Mouse (Mus musculus) ovary, postnatal 10 days (tissue): ENCODE data around the gene Myh8.

ENCODE experiments used
- DNase-seq: peaks from one replicate; pipeline ENCODE4 v3.0.0; 2022; ENCODE audit warnings: low spot score

Gene Myh8

GRCm38 (mm10) chr11:67276601-67277174 lies at the start of gene Myh8:
Gene Myh8 (plus strand): TSS chr11:67277124.
- DNase-seq = peak; percentile 4

- DNase-seq = no peak
These were observed 48.2 kb upstream of the Myh8 start for GRCm38 (mm10) chr11:67228731-67229130.

GRCm38 (mm10) chr11:67229166-67229565 lies 47.8 kb upstream of the Myh8 start:
- DNase-seq = no peak

GRCm38 (mm10) chr11:67229946-67230345 lies 47.0 kb upstream of the Myh8 start:
- DNase-seq = no peak

- DNase-seq = peak; percentile 5
These were observed 41.1 kb upstream of the Myh8 start for GRCm38 (mm10) chr11:67235639-67236358.

- DNase-seq = no peak
These were observed 40.1 kb upstream of the Myh8 start for GRCm38 (mm10) chr11:67236799-67237198.

- no peak for DNase-seq
These were observed 39.3 kb upstream of the Myh8 start, which contains the start of gene Myh4 for GRCm38 (mm10) chr11:67237481-67238079. Gene Myh4 (plus strand): TSS chr11:67238029.

GRCm38 (mm10) chr11:67241051-67241450 lies 35.9 kb upstream of the Myh8 start:
- DNase-seq = no peak

GRCm38 (mm10) chr11:67253691-67254090 lies 23.2 kb upstream of the Myh8 start:
- DNase-seq = no peak

GRCm38 (mm10) chr11:67257048-67257447 lies 19.9 kb upstream of the Myh8 start:
- DNase-seq = no peak

GRCm38 (mm10) chr11:67260956-67261355 lies 16.0 kb upstream of the Myh8 start:
- DNase-seq = no peak

GRCm38 (mm10) chr11:67293440-67293839 lies 16.5 kb downstream of the Myh8 start:
- DNase-seq = no peak

- no peak for DNase-seq
These were observed 37.0 kb downstream of the Myh8 start for GRCm38 (mm10) chr11:67313733-67314452.

GRCm38 (mm10) chr11:67321358-67321757 lies 44.4 kb downstream of the Myh8 start, which contains the start of gene Myh13:
Gene Myh13 (plus strand): TSS chr11:67321658.
- DNase-seq = no peak

- DNase-seq = no peak
These were observed 49.6 kb downstream of the Myh8 start for GRCm38 (mm10) chr11:67326536-67326935.

GRCm38 (mm10) chr11:67344556-67344955 lies 67.6 kb downstream of the Myh8 start:
- no peak for DNase-seq

- no peak for DNase-seq
These were observed 68.4 kb downstream of the Myh8 start for GRCm38 (mm10) chr11:67345186-67345855.

- DNase-seq = no peak
These were observed 68.9 kb downstream of the Myh8 start for GRCm38 (mm10) chr11:67345856-67346236.

GRCm38 (mm10) chr11:67350153-67350768 lies 73.3 kb downstream of the Myh8 start:
- peak; percentile 46 for DNase-seq

GRCm38 (mm10) chr11:67353011-67353410 lies 76.1 kb downstream of the Myh8 start:
- no peak for DNase-seq

- no peak for DNase-seq
These were observed 81.1 kb downstream of the Myh8 start for GRCm38 (mm10) chr11:67358031-67358430.
